Mouse (Mus musculus): ENCODE data around the gene Mmd2.

Gene Mmd2

DNA sequence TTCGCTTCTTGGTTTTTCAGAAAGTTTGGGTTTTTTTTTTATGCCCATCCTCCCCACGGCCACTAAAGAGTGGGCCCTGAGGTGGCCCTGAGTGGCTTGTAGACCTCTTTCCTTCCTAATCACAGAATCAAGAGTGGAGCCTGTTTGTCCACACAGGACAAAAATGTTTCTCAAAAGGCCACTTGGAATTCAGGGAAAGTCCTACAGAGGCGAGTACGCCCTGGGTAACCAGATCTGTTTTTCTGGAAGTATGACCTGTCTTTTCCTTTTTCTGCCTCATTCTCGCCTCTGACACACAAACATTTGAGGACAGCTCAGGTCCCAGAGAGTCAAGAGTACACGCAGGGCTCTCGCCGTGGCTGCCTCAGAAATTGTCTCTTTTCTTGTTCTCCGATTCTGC is 59.2 kb downstream of the Mmd2 start:
- DNase-seq (ENCODE audit: extremely low spot score, low read depth, low spot score) = no peak

DNA sequence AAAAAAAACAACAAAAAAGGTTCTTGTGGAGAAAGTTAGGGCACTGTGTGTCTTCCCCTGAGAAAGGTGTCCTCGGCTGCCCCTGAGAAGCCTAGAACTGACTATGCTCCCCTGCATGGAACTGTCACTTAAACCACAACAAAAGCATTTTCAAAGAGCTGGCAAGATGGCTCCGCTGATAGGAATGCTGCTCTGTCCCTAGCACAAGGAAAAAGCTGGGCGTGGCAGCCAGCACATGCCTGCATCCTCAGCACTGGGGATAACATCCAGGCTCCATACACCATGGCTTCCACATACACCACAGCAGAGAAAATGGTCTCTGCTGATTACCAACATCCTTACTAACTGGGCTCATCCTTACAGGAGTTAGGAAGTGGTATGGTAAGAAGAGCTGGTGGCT is 61.5 kb downstream of the Mmd2 start:
- DNase-seq (ENCODE audit: extremely low spot score, low read depth, low spot score) = no peak

DNA sequence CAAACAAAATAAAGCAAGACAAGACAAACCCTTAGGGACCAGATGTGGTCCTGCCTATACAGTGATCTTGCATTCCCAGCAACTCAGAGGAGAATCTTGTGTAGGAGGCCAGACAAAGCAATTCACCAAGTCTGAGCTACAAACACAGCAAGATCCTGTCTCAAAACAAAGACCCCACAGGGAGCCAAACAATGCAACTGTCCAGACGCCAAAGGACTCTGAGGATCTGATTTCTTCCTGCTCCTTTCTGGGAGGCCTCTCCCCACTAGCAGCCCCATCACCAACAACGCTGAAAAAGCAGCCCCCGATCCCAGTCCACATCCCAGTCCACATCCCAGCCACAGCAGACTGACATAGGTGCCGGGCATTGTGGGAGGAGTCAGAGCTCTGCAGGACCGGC is 62.3 kb downstream of the Mmd2 start:
- DNase-seq (ENCODE audit: extremely low spot score, low read depth, low spot score) = no peak

DNA sequence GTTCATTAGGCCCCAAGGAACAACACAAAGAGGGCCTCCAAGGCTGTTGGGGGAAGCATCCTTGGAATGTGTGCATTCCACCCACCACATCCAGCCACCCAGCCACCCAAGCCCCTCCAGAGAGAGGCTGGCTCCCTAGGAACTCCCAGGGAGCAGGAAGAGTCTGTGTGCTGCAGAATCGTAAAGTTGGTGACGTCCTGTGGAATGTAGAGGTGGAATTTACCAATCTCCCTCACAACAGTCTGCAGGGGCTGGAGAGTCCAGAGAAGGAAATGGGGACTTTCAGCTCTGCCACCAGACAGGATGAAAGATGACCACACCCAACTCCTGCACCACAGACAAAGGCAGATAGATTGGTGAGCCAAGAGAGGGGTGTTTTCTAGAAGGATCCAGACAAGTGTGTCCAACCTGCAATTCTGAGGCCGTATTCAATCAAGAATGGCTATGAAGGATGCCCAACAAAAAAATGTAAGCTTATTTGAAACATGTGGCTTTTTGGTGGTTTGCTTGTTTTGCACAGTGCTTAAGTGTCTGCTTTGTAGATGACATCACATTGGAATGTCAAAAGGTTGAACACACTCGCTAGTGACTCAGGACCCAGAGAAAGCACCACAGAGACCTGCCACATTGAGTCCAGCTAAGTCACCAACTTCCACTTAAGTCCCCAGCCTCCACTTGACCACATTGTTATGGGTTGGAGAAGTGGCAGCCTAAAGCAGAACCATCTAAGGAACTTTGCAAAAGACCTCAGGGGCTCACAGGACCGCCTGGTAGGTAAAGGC is 63.4 kb downstream of the Mmd2 start:
- no peak for DNase-seq (ENCODE audit: extremely low spot score, low read depth, low spot score)

GRCm38 (mm10) chr5:142537286-142537685 is 71.3 kb downstream of the Mmd2 start:
- no peak for DNase-seq (ENCODE audit: extremely low spot score, low read depth, low spot score)

DNA sequence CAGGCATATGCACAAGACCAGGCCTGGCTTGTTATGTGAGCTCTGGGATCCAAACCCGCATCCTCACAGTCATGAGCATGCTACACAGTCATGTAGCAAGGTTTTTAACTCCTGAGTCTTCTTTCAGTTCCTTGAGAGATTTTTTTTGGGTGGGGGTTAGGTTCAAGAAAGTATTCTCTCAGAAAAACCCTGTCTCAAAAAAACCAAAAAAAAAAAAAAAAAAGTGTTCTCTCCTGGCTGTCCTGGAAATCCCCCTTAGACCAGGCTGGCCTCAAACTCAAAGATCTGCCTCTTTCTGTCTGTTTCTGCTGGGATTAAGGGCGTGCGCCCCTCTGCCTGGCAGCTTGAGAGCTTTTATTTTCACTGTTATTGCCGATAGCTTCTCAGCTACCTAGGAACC is 73.2 kb downstream of the Mmd2 start:
- DNase-seq (ENCODE audit: extremely low spot score, low read depth, low spot score) = no peak

- DNase-seq (ENCODE audit: extremely low spot score, low read depth, low spot score) = no peak
These were observed 78.7 kb downstream of the Mmd2 start, which contains the start of gene Papolb for GRCm38 (mm10) chr5:142529915-142530314. Gene Papolb (minus strand): TSS chr5:142530076.

DNA sequence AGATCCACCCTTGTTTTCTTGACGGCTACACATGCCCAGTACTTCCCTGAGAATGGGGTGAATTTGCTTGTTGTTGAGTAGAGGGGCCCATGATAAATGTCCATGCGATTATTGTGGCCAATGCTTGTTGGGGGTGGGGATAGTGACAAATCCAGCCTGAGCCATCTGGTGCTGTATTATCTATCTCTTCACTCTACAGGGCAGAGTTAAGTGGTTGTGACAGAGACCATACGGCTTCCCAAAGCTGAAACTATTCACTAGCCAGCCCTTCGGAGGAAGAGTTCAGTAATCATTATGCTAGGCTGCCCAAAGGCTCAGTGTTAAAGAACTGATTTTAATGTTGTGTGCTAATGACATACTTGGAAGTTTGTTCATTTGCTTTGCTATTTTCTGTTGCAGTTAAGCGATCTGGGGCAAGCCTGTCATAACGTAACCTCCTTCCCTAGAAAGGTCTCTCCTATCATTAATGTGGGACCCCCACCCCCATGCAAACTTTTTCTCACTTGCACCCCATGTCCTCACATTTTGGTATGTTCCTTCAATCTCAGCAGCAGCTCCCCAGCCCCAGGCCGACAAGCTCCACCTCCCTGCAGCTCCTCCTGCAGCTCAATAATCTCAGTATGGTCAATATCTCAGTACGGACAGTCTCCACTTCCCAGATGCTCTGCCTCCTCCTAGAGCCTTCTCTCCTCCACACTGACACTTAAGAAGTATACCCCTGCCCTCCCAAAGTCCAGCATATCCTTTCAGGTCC is 83.7 kb downstream of the Mmd2 start:
- no peak for DNase-seq (ENCODE audit: extremely low spot score, low read depth, low spot score)

DNA sequence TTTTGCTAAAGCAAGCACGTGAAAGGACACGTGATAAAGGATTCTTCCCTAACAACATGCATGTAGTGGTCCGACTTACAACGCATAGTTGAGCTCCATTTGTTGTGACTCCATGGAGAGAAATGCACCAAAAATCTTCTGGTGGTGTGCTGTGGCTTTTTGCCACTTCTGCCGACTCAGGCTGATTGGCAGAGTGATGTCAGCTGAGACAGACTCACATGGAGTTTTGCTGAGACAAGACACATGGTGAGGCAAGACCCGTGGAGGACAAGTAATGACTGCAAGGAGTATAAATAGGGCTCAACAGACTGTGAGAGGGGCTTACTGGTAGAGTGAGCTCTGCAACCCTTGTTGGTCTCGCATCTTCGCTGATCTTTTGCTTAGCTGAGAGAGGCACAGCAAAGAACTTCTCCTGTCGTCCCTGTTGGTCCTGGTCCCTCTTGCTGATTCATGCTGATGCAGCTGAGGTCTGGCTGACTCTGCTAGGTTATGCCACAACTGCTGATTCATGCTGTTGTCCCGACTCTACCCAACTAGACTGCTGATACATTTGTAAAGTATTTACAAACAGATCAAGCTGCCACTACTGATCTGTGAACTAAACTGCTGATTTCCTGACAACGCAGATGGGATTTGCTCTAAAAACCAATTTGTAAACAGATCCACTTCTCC is 87.3 kb downstream of the Mmd2 start:
- no peak for DNase-seq (ENCODE audit: extremely low spot score, low read depth, low spot score)

GRCm38 (mm10) chr5:142520360-142520759 is 88.2 kb downstream of the Mmd2 start:
- no peak for DNase-seq (ENCODE audit: extremely low spot score, low read depth, low spot score)

GRCm38 (mm10) chr5:142518973-142519372 is 89.6 kb downstream of the Mmd2 start:
- no peak for DNase-seq (ENCODE audit: extremely low spot score, low read depth, low spot score)

All from hindlimb bud, embryonic 11.5 days (tissue).